Mouse (Mus musculus) C2C12 (cell line): ENCODE results near the gene Gla.

Experiments used
- CTCF ChIP-seq: IDR thresholded peaks from one replicate; pipeline ENCODE4 v1.5.1; 2011; ENCODE audit not compliant: control insufficient read depth, insufficient read depth, insufficient read length
- USF1 ChIP-seq: IDR thresholded peaks from one replicate; pipeline ENCODE4 v1.6.1; 2011; ENCODE audit warnings: low read depth, mild to moderate bottlenecking, control low read depth, moderate library complexity

DNA sequence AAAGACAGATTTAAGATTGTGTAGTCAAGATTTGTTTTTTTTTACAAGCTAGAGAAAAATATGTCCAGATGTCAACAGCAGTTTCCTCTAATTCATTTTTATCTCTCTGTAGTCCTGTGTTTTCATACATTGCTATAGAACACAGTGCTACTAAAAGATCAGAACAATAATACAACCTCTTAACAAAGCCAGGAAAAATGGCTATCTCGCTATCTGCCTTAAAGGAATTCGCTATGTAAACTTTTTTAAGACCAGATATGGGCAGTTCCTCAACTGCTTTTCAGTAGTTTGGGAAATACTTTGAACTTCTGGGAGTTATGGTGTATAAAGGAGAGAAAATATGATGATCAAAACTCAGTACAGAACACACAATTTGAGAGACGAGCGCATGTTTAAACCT, 22.4 kb upstream of the Gla start:
- TF ChIP-seq CTCF, result no peak
- no peak for TF ChIP-seq USF1
